Mouse (Mus musculus) heart, postnatal 10 days (tissue): ENCODE measurements at regions not wholly inside any gene's neighbourhood (a gene's known extent, or its start where the extent isn't known, plus 50 kb on each side); places are given as distances from the start of the nearest gene placed in this dataset.
A peak's percentile ranks its signal among the peaks of the same experiment; 100 is the strongest.

ENCODE experiments used
- DNase-seq, 2 experiments: peaks; one replicate each; pipeline ENCODE4 v3.0.0; 2021
- intact Hi-C: fragments of 180-260 bp; cut with DNase I; formaldehyde crosslinking; loops from one replicate; pipeline ENCODE4 v1.15.1; 2025

DNA sequence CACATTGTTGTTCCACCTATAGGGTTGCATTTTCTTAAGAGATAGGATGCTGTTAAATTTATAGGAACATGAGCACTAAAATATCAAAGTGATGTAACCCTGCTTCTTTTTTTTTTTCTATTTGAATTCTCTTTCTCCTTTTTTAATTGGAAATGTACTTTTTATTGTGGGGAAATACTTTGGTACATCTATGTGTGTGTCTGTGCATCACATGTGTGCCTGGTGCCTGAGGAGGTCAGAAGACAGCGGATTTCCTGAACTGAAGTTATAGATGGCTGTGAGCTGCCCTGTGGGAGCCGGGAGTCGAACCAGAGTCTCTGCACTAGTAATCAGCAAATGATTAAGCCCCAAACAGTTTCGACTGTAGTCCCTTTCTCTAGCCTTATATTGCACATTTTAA, 180.7 kb downstream of the Ifng start:
- intact Hi-C loops: no loop called here
- no peak for DNase-seq

DNA sequence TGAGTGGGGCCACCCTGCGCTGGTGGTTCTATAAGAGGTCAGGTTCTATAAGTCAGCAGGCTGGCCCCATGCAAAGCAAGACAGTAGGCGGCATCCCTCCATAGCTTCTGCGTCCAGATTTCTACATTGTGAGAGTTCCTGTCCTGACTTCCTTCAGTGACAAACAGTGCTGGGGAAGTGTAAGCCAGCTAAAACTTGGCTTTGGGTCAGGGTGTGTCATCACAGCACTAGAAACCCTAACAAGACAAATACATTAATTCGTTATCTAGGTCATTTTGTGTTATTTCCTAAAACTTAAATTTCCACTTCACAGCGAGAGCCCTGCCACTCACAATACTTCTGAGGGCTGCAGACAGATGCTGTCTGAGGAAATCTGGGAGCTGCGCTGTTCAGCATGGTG, 181.3 kb downstream of the Ifng start:
- intact Hi-C loops: no loop called here
- DNase-seq: no peak

GRCm38 (mm10) chr10:118622916-118623315, 182.1 kb downstream of the Ifng start:
- intact Hi-C loops: no loop called here
- DNase-seq: no peak

- DNase-seq: no peak
- intact Hi-C loops: no loop called here
These were observed 183.5 kb downstream of the Ifng start for GRCm38 (mm10) chr10:118624368-118624767.

DNA sequence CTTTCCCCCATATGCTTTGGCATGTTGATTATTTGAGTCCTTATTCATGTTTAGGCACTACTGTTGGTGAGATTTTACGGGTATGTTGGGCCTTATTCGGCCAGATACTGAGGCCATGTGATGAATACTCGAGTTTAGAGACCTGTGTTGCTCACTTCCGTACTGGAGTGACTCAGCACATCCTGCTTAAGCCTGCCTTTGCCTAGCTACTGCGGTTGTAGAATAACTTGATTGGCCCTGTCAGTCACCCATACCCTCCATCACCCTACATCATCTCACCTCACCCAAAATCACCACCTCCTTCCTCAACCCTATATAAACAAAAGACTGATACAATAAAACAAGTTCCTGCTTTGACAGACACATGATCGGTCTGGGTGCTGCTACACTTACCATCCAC, 187.2 kb downstream of the Ifng start:
- intact Hi-C loops: no loop called here
- DNase-seq: no peak

DNA sequence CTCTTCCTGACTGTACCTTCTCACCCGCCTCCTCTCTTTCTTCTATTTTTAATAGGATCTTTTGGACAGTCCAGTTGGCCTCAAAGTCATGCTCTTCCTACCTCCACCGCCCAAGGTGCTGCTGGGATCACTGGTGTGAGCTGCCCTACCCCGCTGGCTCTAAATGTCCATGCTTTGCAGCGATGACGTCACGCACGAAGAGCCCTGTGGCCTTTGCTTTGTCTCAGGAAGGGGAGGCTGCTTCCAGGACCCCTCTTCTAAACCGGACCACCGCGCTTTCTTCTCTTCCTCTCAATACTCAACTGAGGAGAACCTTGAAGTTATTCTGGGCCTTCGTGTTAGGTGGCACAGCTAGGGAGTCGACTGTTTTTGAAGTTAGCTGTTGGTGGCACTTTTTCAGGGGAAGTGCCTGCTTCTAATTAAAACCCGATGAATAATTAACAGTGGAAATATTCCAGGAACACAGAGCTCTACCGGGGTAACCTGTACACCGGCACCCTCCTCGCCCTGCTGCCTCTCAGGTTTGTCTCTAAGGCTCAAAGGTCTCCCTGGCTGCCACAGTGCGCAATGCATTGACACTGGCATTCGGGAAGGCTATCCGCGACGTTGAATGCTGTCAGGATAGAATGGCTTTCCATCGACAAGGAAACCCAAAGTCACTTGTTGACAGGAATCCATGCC, 188.7 kb downstream of the Ifng start:
- DNase-seq: no peak
- intact Hi-C loops: no loop called here

DNA sequence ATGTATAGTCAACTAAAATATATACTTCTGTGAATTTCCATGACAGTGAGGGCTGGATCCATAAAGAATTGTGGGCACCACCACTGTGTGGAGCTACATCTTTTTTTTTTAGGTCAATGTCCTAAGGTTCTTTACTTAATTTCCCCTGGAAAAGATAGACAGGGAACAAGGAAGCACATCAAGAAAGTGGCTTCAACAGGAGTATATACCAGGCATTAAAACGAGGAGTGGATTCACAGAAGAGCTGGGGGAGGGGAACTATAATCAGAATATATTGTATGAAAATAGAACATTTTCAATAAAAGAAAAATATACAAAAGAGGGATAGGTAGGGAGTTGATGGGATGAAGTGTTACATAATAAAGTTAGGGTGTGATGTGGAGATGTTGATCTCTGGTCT, 190.9 kb downstream of the Ifng start:
- intact Hi-C loops: no loop called here
- no peak for DNase-seq

DNA sequence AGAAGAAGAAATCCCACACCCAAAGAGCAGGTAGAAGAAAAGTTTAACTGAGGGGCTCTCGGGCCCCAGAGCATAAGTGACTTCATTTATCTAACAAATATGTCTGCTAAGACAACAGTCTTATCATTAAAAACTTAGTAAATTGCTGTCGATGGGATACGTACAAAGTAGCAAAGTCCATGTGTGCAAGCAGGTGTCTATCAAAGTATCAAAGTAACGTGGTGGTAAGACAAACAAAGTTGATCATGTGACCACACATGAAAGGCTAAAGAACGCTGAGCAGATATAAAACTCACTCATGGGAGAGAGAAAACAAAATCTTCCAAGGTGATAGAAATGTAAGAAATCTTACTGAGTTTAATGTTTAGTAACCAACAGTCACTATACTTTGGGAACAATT, 191.3 kb downstream of the Ifng start:
- intact Hi-C loops: no loop called here
- no peak for DNase-seq

GRCm38 (mm10) chr10:118633429-118633828, 192.6 kb downstream of the Ifng start:
- intact Hi-C loops: no loop called here
- DNase-seq: no peak

GRCm38 (mm10) chr10:118639097-118639496, 198.3 kb downstream of the Ifng start:
- no peak for DNase-seq
- intact Hi-C loops: no loop called here

- intact Hi-C loops: no loop called here
- no peak for DNase-seq
These were observed 199.4 kb downstream of the Ifng start for GRCm38 (mm10) chr10:118640121-118640809.

- no peak for DNase-seq
- intact Hi-C loops: no loop called here
These were observed 200.1 kb downstream of the Ifng start for GRCm38 (mm10) chr10:118640810-118641427.

GRCm38 (mm10) chr10:118643622-118644021, 202.8 kb downstream of the Ifng start:
- no peak for DNase-seq
- intact Hi-C loops: no loop called here

- DNase-seq: peak; percentile 70 to 72
- intact Hi-C loops: no loop called here
These were observed 207.3 kb downstream of the Ifng start for GRCm38 (mm10) chr10:118648111-118648510.

DNA sequence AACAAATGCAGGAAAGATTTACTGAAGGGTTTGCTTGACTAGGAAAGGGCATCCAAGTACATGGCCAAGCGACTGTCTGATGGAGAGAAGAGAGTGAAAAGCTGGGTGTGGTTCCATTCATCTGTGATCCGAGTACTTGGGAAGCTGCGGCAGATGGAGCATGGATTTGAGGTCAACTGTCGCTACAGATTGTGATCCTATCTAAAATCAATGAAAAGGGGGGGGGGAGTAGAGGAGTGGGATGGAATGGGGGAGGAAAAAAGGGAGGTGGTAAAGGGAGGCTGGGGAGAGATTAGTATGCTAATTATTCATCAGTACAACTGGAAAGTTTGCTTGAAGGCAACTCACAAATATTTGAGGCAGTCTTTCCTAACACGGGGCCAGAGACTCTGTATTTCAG, 213.4 kb downstream of the Dyrk2 start:
- intact Hi-C loops: no loop called here
- DNase-seq: no peak

GRCm38 (mm10) chr10:118666009-118666408, 204.0 kb downstream of the Dyrk2 start:
- intact Hi-C loops: no loop called here
- DNase-seq: no peak

GRCm38 (mm10) chr10:118675816-118676465, 194.1 kb downstream of the Dyrk2 start:
- intact Hi-C loops: no loop called here
- peak; percentile 67 to 73 for DNase-seq

- no peak for DNase-seq
- intact Hi-C loops: no loop called here
These were observed 191.1 kb downstream of the Dyrk2 start for GRCm38 (mm10) chr10:118678750-118679418.

GRCm38 (mm10) chr10:118679507-118679906, 190.5 kb downstream of the Dyrk2 start:
- intact Hi-C loops: no loop called here

DNA sequence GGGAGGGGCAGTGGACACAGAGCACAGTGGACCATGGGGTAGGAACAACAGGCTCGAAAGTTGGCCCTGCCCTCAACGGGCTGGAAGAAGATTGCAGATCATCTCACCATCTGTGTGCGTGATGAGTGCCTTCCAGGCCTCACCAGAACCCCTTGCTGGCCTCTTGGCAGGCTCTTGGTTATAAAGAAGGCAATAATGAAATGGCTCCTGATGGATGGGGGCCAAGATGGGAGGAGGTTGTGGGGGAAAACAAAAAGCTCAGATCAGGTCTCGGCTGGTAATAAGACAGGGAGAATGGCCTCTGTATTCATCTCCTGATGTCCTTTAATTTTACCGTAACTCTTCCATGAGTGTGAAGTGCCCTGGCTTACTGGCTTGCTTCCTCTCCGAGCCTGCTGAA, 189.1 kb downstream of the Dyrk2 start:
- no peak for DNase-seq
- intact Hi-C loops: no loop called here

More at GRCm38 (mm10) chr10:118679507-118679906, 190.5 kb downstream of the Dyrk2 start:
- DNase-seq: no peak

DNA sequence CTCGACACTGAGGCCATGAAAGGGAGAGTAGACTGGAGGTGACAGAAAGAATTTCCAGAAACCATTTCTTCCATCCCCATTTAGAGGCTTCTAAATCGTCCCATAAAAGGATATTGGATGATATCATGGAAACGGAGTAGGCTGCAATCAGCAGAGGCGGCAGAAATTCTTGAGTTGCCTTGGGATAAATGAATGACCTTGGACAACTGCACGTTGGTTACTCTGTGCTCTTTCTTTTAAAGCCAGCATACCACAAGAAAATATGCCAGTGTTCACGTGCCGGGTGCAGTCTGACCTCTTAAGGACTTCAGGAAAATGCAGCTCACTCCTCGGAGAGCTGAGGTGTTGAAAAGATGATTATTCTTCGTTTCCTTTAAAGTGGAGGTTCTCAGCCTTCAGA, 186.7 kb downstream of the Dyrk2 start:
- no peak for DNase-seq
- intact Hi-C loops: no loop called here
